Mouse (Mus musculus) CD4-positive naive resting alpha-beta T cell, adult 76 days (primary cell): ENCODE data around the gene Ndufaf2. TPM values are rescaled to one million over a fixed set of nuclear protein-coding genes. Genes with fewer than 3 reads are reported as not detected.

ENCODE experiments used
- total RNA-seq: library from RNA; stranded (reverse); gene quantifications from one replicate; pipeline ENCODE4 v1.2.4, GENCODE M21; 2023

Ndufaf2 gene
- total RNA-seq: 6.6 TPM

DNA sequence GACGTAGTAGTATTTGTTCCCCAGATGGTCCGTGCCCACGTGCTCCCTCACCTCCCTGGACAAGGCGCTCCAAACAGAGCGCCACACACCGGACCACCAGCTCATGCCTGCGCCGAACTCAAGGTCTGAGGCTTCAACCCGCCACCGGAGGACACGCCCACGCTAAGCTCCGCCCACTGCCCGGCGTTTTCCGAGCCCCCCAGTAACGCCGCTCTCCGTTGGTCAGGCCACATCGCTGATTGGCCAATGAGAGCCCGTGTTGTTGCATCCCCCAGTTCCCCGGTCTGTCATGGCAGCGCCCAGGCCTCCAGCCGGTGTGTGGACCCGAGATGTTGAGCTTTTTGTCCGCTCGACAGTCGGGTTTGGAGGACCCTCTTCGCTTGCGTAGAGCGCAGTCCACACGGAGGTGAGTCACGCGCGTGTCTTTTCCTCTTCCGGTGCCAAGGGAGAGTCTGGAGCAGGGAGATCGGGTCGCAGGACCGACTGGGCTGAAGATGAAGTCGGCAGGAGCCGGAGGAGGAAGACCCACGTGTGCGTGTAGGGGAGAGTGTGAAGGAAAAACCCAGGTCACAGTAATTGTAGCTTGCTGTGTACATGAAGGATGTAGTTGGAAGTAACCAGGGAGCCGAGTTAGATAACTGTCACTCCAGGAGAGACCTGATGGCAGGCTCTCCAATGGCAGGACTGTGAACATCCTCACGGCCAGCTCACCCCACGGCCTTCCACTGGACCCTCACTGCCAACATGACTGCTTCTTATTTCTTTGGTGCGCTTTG is at the start of gene Ndufaf2, which contains the start of gene Ercc8:
TSS of gene Ndufaf2 (minus strand) at position 159 of the 776 bp plus-strand sequence.
TSS of gene Ercc8 (plus strand) at position 267 of the 776 bp plus-strand sequence.

GRCm38 (mm10) chr13:108044222-108044941 is 114.0 kb downstream of the Ndufaf2 start, which contains the start of gene Smim15:
Gene Smim15 (plus strand): TSS chr13:108044446.

Other genes with a start within 250 kb of the Ndufaf2 start
- gene Smim15, start 114.2 kb downstream of the Ndufaf2 start, total RNA-seq: 38.5 TPM
- 14.7 TPM for gene Ercc8, start 108 bp upstream of the Ndufaf2 start, total RNA-seq
- 1.6 TPM for gene Elovl7, start 55.8 kb upstream of the Ndufaf2 start, total RNA-seq
- gene Depdc1b, start 157.7 kb upstream of the Ndufaf2 start, total RNA-seq: 0.85 TPM